Mouse (Mus musculus) CH12.LX (cell line): ENCODE data around the gene Nr2f2. TPM values are rescaled to one million over a fixed set of nuclear protein-coding genes. Genes with fewer than 3 reads are reported as not detected.

Experiments used
- DNase-seq: peaks from one replicate; pipeline ENCODE4 v3.0.0-alpha.2; 2013; ENCODE audit errors: extremely low read depth
- H3K27ac ChIP-seq: 2 replicates; pipeline ENCODE4 v1.5.1; 2012; ENCODE audit warnings: low read depth, mild to moderate bottlenecking, control low read depth, moderate library complexity; ENCODE audit not compliant: insufficient read depth
- H3K27me3 ChIP-seq: replicated peaks from 2 replicates; pipeline ENCODE3; 2012; ENCODE audit warnings: inconsistent platforms
- H3K36me3 ChIP-seq, 2 experiments: replicated peaks in 1 of 2; 2 replicates each; pipeline versions ENCODE3 to v1.6.1; 2012; ENCODE audit warnings: inconsistent platforms in 1 of 2, low read length in 1 of 2, mild to moderate bottlenecking in 1 of 2, mixed read lengths in 1 of 2, moderate library complexity in 1 of 2; ENCODE audit not compliant: control insufficient read depth in 1 of 2, insufficient read depth in 1 of 2
- H3K4me1 ChIP-seq, 2 experiments: 2 replicates each; pipeline ENCODE4 v1.6.1; 2012; ENCODE audit warnings: inconsistent platforms in 1 of 2, moderate library complexity in 1 of 2; ENCODE audit not compliant: insufficient read depth in 2 of 2, control insufficient read depth in 1 of 2
- H3K4me2 ChIP-seq: 2 replicates; pipeline ENCODE4 v1.6.1; 2012; ENCODE audit warnings: low read depth, mild to moderate bottlenecking, control low read depth; ENCODE audit not compliant: poor library complexity, insufficient read depth, severe bottlenecking
- H3K4me3 ChIP-seq, 3 experiments: fragments of 150-350 bp in 1 of 3; sonication (generic) in 1 of 3; replicated peaks in 1 of 3; 2 replicates each; pipeline versions ENCODE3 to v1.5.1; 2011 to 2012; ENCODE audit warnings: low read depth in 2 of 3, low read length in 2 of 3, mild to moderate bottlenecking in 2 of 3, moderate library complexity in 2 of 3, control low read depth in 1 of 3, improper control_type of control experiment in 1 of 3, inconsistent platforms in 1 of 3, mixed read lengths in 1 of 3; ENCODE audit not compliant: poor library complexity in 1 of 3
- H3K79me2 ChIP-seq: replicated peaks from 2 replicates; pipeline ENCODE4 v1.6.1; 2012; ENCODE audit warnings: mild to moderate bottlenecking, moderate library complexity; ENCODE audit not compliant: control insufficient read depth, poor library complexity, insufficient read depth, severe bottlenecking; ENCODE audit errors: extremely low read depth
- H3K9ac ChIP-seq: 2 replicates; pipeline ENCODE4 v1.6.1; 2012; ENCODE audit warnings: low read depth, mild to moderate bottlenecking, control low read depth, moderate library complexity; ENCODE audit not compliant: insufficient read depth
- H3K9me3 ChIP-seq: replicated peaks from 2 replicates; pipeline ENCODE3; 2012; ENCODE audit warnings: low read length, inconsistent platforms, mixed read lengths
- CHD2 ChIP-seq: IDR thresholded peaks from 2 replicates; pipeline ENCODE4 v1.6.1; 2011; ENCODE audit warnings: low read length, improper control_type of control experiment
- CTCF ChIP-seq, 2 experiments: IDR thresholded peaks in 1 of 2; conservative IDR thresholded peaks in 1 of 2; 2 replicates each; pipeline ENCODE4 v1.5.1; 2011 to 2012; ENCODE audit warnings: low read depth in 2 of 2, low read length in 2 of 2, improper control_type of control experiment in 1 of 2, inconsistent platforms in 1 of 2, mild to moderate bottlenecking in 1 of 2, moderate library complexity in 1 of 2
- ELF1 ChIP-seq: IDR thresholded peaks from 2 replicates; pipeline ENCODE4 v1.6.1; 2014; ENCODE audit warnings: low read depth, mild to moderate bottlenecking, inconsistent platforms, low read length, improper control_type of control experiment
- ETS1 ChIP-seq: conservative IDR thresholded peaks from 2 replicates; pipeline ENCODE4 v1.6.1; 2012; ENCODE audit warnings: low read depth, mild to moderate bottlenecking, inconsistent platforms, low read length, improper control_type of control experiment, moderate library complexity
- GABPA ChIP-seq: IDR thresholded peaks from 2 replicates; pipeline ENCODE4 v1.6.1; 2012; ENCODE audit warnings: low read depth, low read length, improper control_type of control experiment, inconsistent platforms; ENCODE audit not compliant: insufficient replicate concordance
- HCFC1 ChIP-seq: IDR thresholded peaks from 2 replicates; pipeline ENCODE4 v1.6.1; 2012; ENCODE audit warnings: low read depth, mild to moderate bottlenecking, inconsistent platforms, low read length, improper control_type of control experiment
- IRF4 ChIP-seq: IDR thresholded peaks from 2 replicates; pipeline ENCODE4 v1.6.1; 2014; ENCODE audit warnings: low read depth, mild to moderate bottlenecking, inconsistent platforms, low read length, improper control_type of control experiment
- JUN ChIP-seq: IDR thresholded peaks from 2 replicates; pipeline ENCODE4 v1.6.1; 2011; ENCODE audit warnings: low read depth, mild to moderate bottlenecking, low read length, improper control_type of control experiment, moderate library complexity; ENCODE audit not compliant: insufficient read depth
- MAFK ChIP-seq: IDR thresholded peaks from 2 replicates; pipeline ENCODE4 v1.6.1; 2011; ENCODE audit warnings: low read length, improper control_type of control experiment; ENCODE audit not compliant: insufficient replicate concordance
- MAX ChIP-seq: IDR thresholded peaks from 2 replicates; pipeline ENCODE4 v1.6.1; 2011; ENCODE audit warnings: low read length, improper control_type of control experiment
- MXI1 ChIP-seq: IDR thresholded peaks from 2 replicates; pipeline ENCODE4 v1.6.1; 2011; ENCODE audit warnings: mild to moderate bottlenecking, low read depth, low read length, improper control_type of control experiment
- NRF1 ChIP-seq: IDR thresholded peaks from 2 replicates; pipeline ENCODE4 v1.6.1; 2014; ENCODE audit warnings: low read depth, mild to moderate bottlenecking, inconsistent platforms, low read length, improper control_type of control experiment, moderate library complexity
- RAD21 ChIP-seq: IDR thresholded peaks from 2 replicates; pipeline ENCODE4 v1.6.1; 2011; ENCODE audit warnings: low read depth, mild to moderate bottlenecking, low read length, improper control_type of control experiment, moderate library complexity
- SIN3A ChIP-seq: IDR thresholded peaks from 2 replicates; pipeline ENCODE4 v1.6.1; 2012; ENCODE audit warnings: low read length, improper control_type of control experiment, inconsistent platforms
- SMC3 ChIP-seq: IDR thresholded peaks from 2 replicates; pipeline ENCODE4 v1.6.1; 2011; ENCODE audit warnings: low read depth, low read length, improper control_type of control experiment
- TBP ChIP-seq: conservative IDR thresholded peaks from 2 replicates; pipeline ENCODE4 v1.6.1; 2011; ENCODE audit warnings: low read depth, low read length, improper control_type of control experiment
- UBTF ChIP-seq: IDR thresholded peaks from 2 replicates; pipeline ENCODE4 v1.6.1; 2012; ENCODE audit warnings: low read depth, mild to moderate bottlenecking, inconsistent platforms, low read length, improper control_type of control experiment, moderate library complexity
- ZMIZ1 ChIP-seq: IDR thresholded peaks from 2 replicates; pipeline ENCODE4 v1.6.1; 2012; ENCODE audit warnings: low read depth, mild to moderate bottlenecking, inconsistent platforms, low read length, improper control_type of control experiment
- ZNF384 ChIP-seq: IDR thresholded peaks from 2 replicates; pipeline ENCODE4 v1.6.1; 2012; ENCODE audit warnings: low read depth, low read length, improper control_type of control experiment, inconsistent platforms
- dilution Hi-C: fragments of 300-500 bp; cut with MboI; formaldehyde crosslinking; loops from 2 replicates; pipeline ENCODE4 v1.14.3; 2020; ENCODE audit warnings: low sequenced_read_pairs; ENCODE audit not compliant: extremely low pct_unique_long_range_greater_than_20kb, extremely low pct_ligation_motif_present
- in situ Hi-C: fragments of 300-500 bp; cut with MboI; formaldehyde crosslinking; loops from 3 replicates; pipeline ENCODE4 v1.14.3; 2019; ENCODE audit warnings: low sequenced_read_pairs, low pct_ligation_motif_present, low pct_unique_long_range_greater_than_20kb, mixed read lengths
- polyA plus RNA-seq: library from polyadenylated mRNA; unstranded; fragments of >175 nt; gene quantifications from 2 replicates; pipeline ENCODE4 v1.2.1, GENCODE M21; 2012; ENCODE audit warnings: low read depth; ENCODE audit not compliant: insufficient read length
- total RNA-seq, 2 experiments: library from RNA; depleted of rRNA; stranded (reverse); fragments of 300-350 nt in 1 of 2; fragments of >200 nt in 1 of 2; gene quantifications; 2 replicates each; pipeline ENCODE4 v1.2.3; 2012 to 2014

Gene Nr2f2
- total and polyA plus RNA-seq, 3 experiments = not detected

DNA sequence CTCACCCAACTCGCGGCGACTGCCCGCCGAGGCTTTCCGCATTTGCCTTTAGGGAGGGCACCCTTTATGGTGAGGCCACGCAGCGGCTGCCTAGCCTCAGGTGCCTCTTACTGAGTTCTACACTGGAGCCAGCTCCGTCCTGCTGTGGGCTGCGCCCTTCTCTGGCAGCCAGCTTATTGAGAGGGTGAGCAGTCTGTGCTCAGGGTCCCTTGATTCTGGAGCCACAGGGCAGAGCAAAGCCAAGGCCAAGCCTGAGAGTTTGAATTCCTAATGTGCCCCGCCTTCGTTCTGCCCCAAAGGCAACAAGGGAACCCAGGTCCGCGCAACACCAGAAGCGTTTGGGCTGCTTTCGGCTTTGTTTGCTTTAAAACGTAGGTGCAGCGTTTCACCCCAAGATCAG lies 41.2 kb downstream of the Nr2f2 start:
- no peak for DNase-seq
- H3K27ac ChIP-seq = no peak overlapping the region
- no peak overlapping the region for H3K4me3 ChIP-seq
- H3K4me2 ChIP-seq = no peak overlapping the region
- no peaks in the 10 kb centered on the region for H3K36me3 ChIP-seq
- dilution Hi-C loops (no loop called here), in situ Hi-C loops (no loop called here)
- TF ChIP-seq ELF1 (no peak), CHD2 (no peak), HCFC1 (no peak), CTCF (conservative IDR thresholded peaks at IDR 0.05 in 1 of 2, IDR thresholded peaks at IDR 0.05 in 1 of 2; ENCODE audit: low read depth in 2 of 2, low read length in 2 of 2) (no peak), IRF4 (no peak), JUN (no peak), SMC3 (no peak), NRF1 (no peak), MAFK (no peak), MAX (no peak), GABPA (no peak), RAD21 (no peak), SIN3A (no peak), ZMIZ1 (no peak), UBTF (no peak), MXI1 (no peak)
- H3K9me3 ChIP-seq = peaks cover 75% of the 10 kb centered on the region
- no peaks in the 10 kb centered on the region for H3K79me2 ChIP-seq
- no peaks in the 10 kb centered on the region for H3K4me1 ChIP-seq
- H3K9ac ChIP-seq = no peak overlapping the region
- no peaks in the 10 kb centered on the region for H3K27me3 ChIP-seq

DNA sequence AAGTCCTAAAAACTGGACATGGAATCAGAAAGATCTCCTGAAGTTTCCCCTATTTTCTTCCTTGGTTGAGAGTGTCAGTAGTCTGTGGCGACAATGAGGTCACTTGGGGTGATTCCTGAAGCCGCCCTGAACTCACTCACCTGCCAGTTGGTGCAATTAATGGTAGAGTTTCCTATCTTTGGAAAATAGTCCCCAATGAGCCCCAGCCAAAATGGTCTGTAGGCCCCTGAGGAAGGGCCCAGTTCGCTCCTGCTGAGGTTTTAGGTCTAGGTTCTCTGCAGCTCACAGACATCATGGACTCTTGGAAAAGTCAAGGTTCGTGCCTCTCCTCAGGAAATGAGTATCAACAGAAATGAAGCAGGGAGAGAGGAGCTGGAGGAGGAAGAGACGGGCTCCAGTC lies 42.0 kb downstream of the Nr2f2 start:
- dilution Hi-C loops = no loop called here
- no peak overlapping the region for H3K4me2 ChIP-seq
- no peak for DNase-seq
- in situ Hi-C loops = no loop called here
- H3K27me3 ChIP-seq = no peaks in the 10 kb centered on the region
- H3K9ac ChIP-seq = no peak overlapping the region
- H3K9me3 ChIP-seq = peaks cover 73% of the 10 kb centered on the region
- H3K4me1 ChIP-seq = no peaks in the 10 kb centered on the region
- no peak overlapping the region for H3K4me3 ChIP-seq
- no peaks in the 10 kb centered on the region for H3K36me3 ChIP-seq
- TF ChIP-seq ZNF384 (no peak), ZMIZ1 (no peak), ETS1 (no peak), TBP (no peak)
- no peaks in the 10 kb centered on the region for H3K79me2 ChIP-seq
- no peak overlapping the region for H3K27ac ChIP-seq
